Mouse (Mus musculus) bone marrow macrophage, adult 2 months (primary cell): ENCODE measurements at regions not wholly inside any gene's neighbourhood (a gene's known extent, or its start where the extent isn't known, plus 50 kb on each side); places are given as distances from the start of the nearest gene placed in this dataset.

Experiments
- H3K27ac ChIP-seq: 2 replicates; pipeline ENCODE4 v1.5.1; 2012; ENCODE audit warnings: low read depth, low read length; ENCODE audit not compliant: insufficient read depth
- H3K4me1 ChIP-seq: 2 replicates; pipeline ENCODE4 v1.6.1; 2012; ENCODE audit warnings: low read length; ENCODE audit not compliant: control insufficient read depth, insufficient read depth
- H3K4me3 ChIP-seq: 2 replicates; pipeline ENCODE4 v1.5.1; 2012; ENCODE audit warnings: mild to moderate bottlenecking, low read length, moderate library complexity; ENCODE audit not compliant: insufficient read depth
- CTCF ChIP-seq: IDR thresholded peaks from 2 replicates; pipeline ENCODE4 v1.5.1; 2012; ENCODE audit warnings: low read depth, mild to moderate bottlenecking, low read length, moderate library complexity
- POLR2A ChIP-seq: IDR thresholded peaks from 2 replicates; pipeline ENCODE4 v1.6.1; 2012; ENCODE audit warnings: mild to moderate bottlenecking, low read depth, low read length, borderline replicate concordance

DNA sequence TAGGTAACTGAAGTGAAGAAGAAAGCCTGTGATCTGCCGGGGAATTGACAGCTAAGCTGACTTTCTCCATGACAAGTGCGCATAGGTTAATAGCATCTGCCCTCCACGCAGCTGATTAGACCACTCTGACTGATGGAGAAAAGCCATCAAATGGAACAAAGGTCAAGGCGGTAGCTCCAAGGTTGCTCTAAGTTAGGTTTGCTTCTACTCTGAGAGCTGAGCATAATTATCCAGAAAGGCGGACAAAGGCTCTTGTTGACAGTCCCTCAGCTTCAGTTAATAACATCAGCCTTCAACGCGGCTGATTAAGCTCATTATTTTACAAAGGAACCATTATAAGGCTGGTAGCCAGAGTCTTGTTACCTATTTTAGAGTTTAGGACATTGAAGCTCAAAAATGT, 54.0 kb upstream of the Enpep start:
- Histone ChIP-seq H3K4me3 (no peak overlapping the region), H3K4me1 (no peaks in the 10 kb centered on the region), H3K27ac (no peak overlapping the region)
- no peak for TF ChIP-seq CTCF
- no peak for TF ChIP-seq POLR2A

DNA sequence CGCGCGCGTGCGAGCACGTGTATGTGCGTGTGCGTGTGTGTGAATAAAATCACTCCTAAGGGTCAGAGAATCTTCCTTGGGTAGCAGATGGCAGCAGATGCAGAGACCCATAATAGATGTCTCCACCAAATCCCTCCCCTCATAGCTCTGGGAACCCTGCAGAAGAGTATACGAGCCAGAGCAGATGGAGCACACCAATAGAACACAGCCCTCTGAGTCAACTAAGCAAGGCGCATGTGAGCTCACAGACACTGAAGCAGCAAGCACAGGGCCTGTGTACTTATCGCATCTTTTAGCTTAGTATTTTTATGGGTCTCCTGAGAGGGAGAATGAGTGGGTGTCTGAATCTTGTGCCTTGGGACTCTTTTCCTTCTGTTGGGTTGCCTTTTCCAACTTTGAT, 58.0 kb upstream of the Enpep start:
- no peaks in the 10 kb centered on the region for H3K4me1 ChIP-seq
- TF ChIP-seq POLR2A (no peak), CTCF (no peak)
- no peak overlapping the region for H3K27ac ChIP-seq
- H3K4me3 ChIP-seq = no peak overlapping the region

DNA sequence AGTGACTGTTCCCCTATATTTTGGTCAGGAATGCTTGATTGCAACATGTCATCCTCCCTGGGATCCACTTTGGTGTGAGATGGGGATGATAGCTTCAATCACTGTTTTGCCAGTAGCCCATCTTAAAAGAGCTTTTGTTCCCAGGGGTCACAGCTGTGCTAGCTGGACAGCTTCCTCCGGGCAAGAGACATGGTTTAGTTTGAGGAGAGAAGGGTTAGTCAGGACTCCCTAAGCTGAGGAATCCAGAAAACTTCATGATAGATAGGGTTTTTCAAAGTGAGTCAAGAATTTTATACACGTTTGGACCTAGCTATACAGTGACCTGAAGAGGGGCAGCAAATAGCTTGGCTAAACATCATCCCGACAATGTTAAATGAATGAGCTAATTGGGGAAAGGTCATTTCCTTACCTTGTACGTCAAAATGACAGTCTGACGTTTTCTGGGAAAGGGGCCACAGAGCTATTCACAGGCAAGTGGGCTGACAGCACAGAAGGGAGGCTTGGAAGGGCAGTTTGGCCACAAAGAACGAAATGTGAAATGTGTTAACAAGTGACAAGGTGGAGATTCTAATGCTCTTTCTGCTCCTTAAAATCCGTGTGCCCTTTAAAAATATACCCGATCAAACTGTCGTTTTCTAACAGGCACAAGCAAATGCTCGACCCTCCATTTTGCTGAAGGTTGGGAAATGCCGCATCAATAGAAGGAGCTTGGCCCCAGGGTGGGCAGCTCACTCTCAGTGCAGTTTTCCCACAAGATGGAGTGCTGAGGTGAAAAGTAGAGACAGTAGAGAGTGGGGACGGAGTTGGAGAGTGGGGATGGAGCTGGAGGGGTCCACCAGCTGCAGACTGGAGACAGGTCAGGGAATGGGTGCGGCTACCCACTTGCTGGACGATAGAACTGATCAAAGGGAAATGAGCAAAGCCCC, 59.6 kb upstream of the Enpep start:
- Histone ChIP-seq H3K4me1 (no peaks in the 10 kb centered on the region), H3K27ac (no peak overlapping the region), H3K4me3 (no peak overlapping the region)
- no peak for TF ChIP-seq POLR2A
- no peak for TF ChIP-seq CTCF

DNA sequence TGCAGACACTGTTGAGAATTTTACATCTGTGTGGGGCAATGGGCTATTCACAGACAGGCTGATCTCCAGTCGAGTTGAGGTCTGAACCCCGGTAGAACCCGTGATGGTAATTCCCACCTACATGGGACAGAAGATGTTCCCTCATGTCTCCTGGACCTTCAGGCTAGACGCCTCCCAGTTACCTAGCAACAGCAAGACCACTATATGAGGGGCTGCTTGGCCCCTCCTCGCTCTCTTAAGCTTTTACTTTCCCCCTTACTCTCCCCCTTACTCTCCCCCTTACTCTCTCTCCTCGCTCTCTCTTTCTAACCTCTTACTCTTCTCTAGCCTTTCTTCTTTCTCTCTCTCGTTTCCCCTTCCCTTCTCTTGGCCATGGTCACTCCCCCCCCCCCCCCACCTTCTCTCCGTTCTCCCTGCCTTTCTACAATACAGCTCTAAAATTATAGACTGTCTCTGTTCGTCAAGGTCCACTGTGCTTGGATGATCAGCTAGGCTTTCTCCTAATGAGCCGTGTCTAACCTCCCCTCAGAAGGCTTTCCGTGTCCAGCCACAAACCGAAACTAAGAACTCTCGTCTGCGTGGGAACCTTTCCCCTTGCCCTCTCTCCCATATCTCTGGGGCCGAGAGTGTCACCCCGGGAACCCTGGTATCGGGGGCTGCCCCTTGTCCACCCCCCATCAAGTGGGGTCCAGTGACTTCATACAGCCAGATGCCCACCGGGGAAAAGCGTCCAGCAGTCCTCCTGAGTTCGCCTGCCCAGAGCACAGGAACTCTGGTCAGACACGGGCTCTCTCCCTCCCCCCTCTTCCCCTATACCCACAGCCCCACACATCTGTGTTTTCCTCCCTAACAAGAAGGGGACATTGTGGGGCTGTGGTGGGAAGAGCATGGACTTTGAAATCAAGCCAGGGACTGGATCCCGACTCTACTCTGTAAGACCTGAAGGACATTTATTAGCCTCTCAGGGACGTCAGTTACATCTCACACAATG, 60.6 kb upstream of the Enpep start:
- Histone ChIP-seq H3K4me1 (no peaks in the 10 kb centered on the region), H3K4me3 (no peak overlapping the region), H3K27ac (no peak overlapping the region)
- TF ChIP-seq POLR2A (no peak), CTCF (no peak)

DNA sequence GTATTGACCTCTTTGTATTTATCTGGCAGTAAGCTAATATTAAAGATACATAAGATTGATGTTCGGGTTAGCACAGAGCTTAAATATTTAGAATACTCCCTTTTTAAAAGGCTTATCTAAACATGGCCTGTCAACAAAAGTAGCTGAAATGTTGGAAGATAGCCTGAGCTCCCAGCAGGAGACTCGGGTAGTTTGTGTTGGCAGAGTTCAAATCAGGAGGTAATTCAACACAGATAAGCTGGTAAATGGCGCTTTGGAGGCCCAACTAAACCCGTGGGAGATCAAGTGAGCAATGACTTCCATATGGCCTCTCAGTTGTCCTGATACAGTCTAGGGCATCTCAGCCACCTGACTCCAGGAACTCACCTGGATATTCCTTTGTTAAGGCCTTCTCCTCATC, 65.0 kb upstream of the Enpep start:
- H3K4me3 ChIP-seq = no peak overlapping the region
- H3K4me1 ChIP-seq = no peaks in the 10 kb centered on the region
- TF ChIP-seq POLR2A (no peak), CTCF (no peak)

DNA sequence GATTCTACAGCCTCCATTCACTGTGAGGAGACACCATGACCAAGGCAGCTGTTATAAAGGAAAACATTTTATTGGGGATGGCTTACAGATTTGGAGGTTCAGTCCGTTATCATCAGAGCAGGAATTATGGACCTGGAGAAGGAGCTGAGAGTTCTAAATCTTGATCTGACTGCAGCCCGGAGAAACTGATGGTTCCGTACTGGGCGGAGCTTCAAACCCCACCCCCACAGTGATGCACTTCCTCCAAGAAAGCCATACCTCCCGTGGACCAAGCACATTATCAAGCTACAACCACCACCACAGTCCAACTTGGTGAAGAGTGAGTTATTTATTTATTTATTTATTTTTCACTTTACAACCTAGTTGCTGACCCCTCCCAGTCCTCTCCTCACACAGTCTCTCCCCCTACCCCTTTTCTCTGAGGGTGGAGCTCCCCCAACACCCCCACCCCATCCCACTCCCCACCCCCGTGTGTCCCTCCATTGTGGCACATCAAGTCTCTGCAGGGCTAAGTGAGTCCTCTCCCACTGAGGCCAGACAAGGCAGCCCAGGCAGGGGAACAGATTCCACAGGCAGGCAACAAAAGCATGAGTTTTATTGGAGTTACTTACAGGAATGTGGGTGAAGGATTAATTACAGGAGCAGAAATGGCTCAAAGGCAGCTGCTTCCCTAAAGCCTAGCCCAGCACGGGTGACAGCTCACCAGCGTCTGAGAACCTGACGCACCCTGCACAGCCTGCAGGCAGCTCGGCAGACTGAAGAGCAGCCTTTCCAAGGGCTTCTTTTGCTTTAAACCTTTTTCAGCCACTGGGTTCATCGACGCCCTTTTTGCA, 67.8 kb upstream of the Enpep start:
- H3K27ac ChIP-seq = no peak overlapping the region
- no peak for TF ChIP-seq CTCF
- no peak for TF ChIP-seq POLR2A
- H3K4me3 ChIP-seq = no peak overlapping the region
- no peaks in the 10 kb centered on the region for H3K4me1 ChIP-seq

More for the DNA sequence above, 65.0 kb upstream of the Enpep start:
- no peak overlapping the region for H3K27ac ChIP-seq

DNA sequence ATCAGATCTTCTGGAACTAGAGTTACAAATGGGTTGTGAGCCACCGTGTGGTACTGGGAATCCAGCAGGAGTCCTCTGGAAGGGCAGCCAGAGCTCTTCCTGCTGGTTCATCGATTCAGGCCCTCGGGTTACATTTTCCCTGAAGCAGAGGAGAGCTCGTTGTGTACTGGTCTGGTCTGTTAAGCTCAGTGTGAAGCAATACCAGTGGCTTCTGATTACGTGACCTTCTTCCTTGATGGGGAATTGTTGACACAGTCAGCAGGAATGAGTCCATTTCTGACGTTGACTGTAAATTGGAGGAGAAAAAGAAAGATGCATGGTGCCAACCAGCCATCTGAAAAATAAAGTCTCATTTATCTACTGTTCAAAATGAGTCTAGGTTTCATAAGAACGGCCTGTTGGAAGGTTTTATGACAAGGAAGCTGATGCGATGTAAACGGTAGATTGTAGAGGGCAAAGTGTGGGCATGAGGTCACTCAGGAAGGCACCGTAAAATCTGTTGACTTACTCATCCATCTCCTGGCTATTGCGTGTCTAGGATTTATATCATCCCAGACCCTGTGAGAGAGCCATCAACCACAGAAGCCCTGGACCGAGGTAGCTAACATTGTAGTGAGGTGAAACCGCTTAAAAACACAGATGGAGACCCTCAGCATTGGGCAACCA, 79.0 kb upstream of the Enpep start:
- TF ChIP-seq CTCF = no peak
- no peak for TF ChIP-seq POLR2A
- H3K4me3 ChIP-seq = no peak overlapping the region
- no peaks in the 10 kb centered on the region for H3K4me1 ChIP-seq
- H3K27ac ChIP-seq = no peak overlapping the region

DNA sequence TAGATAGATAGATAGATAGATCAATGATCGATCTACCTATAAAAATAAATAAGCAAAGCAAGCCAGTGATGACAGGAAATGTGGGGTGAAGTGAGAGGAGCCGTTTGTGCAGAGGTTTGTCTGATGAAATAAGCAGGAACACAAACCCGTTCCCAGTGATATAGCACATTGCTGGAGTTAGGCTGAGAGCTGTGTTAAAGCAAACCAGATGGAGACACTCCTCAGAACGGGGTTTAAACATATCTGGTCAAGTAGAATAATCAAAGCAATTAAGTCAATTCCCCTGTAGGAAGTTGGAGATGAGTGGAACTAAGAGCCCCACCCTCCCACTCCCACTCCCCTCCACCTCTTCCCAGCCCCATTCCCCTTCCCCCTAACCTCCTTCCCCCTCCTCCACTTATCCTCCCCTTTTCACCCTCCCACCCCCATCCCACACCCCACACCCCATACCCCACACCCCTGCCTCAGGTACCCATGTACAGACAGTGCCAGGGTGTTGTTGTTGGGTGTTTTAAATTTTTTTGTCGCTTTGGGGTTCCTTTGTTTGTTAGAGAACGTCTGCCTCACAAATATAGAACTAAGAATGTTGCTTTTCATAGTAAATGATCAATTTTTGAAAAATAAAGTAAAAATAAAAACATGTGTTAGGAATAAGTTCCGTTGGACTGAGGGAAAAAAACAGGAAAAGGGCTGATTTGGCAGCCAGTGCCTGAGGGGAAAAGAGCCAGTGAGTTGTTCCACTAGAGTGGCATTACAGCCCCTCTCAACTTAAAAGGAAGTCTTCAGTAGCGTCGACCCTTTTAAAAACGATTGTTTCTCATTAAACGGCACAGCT, 79.8 kb upstream of the Enpep start:
- Histone ChIP-seq H3K27ac (no peak overlapping the region), H3K4me1 (no peaks in the 10 kb centered on the region), H3K4me3 (no peak overlapping the region)
- TF ChIP-seq POLR2A (no peak), CTCF (no peak)
